Mouse (Mus musculus) testis, adult 2 months (tissue): ENCODE data around the gene Polr3h.

ENCODE experiments used
- CTCF ChIP-seq: fragments of 200-500 bp; IDR thresholded peaks from 2 replicates; pipeline ENCODE4 v1.5.1; 2012; ENCODE audit warnings: low read depth, mild to moderate bottlenecking, inconsistent platforms, low read length, moderate library complexity; ENCODE audit not compliant: control insufficient read depth, insufficient read depth, insufficient replicate concordance
- POLR2A ChIP-seq: fragments of 200-500 bp; IDR thresholded peaks from 2 replicates; pipeline ENCODE4 v1.6.1; 2012; ENCODE audit warnings: low read depth, mild to moderate bottlenecking, inconsistent platforms, low read length, moderate library complexity; ENCODE audit not compliant: control insufficient read depth

DNA sequence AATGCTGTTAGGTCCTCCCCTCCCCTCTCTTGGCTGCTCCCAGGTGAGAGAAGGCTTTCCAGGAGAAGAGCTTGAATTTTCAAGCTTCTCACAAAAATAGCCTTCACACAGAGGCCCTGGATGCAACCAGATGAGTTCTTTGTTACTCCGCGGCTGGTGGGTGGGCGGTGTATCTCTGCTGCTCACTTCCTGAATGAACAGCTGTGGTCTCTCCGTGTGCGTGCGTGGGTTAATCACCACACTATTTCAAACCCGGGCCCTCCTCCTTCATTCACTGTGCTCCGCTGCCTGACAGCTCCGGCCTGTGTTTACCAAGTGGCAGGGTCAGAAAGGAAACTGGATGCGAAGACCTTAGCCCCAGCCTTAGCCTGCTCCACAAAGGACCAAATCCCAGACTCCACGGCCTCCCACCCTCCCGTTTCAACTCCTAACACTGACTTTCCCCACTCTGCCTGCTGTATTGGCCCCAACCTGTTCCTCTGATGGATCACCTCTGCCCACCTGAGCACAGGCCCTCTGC lies 7.0 kb upstream of the Polr3h start:
- TF ChIP-seq CTCF (no peak), POLR2A (no peak)
